Mouse (Mus musculus) embryo, embryonic 11 days (tissue): ENCODE measurements at regions not wholly inside any gene's neighbourhood (a gene's known extent, or its start where the extent isn't known, plus 50 kb on each side); places are given as distances from the start of the nearest gene placed in this dataset.

Experiments used
- DNase-seq: peaks from one replicate; pipeline ENCODE4 v3.0.0-alpha.2; 2015

- DNase-seq: peak; percentile 46
Measured at GRCm38 (mm10) chr12:24252071-24252874, 155.2 kb upstream of the 9030624G23Rik start.
